Mouse (Mus musculus): ENCODE measurements around the gene Gsap.

- TF ChIP-seq CTCF (IDR thresholded peaks at IDR 0.05; ENCODE audit: low read depth, low read length) = no peak
- TF ChIP-seq POLR2A (IDR thresholded peaks at IDR 0.05; ENCODE audit: extremely low read depth, insufficient read depth, low read length) = no peak
Measured at GRCm38 (mm10) chr5:21144506-21145169, 41.4 kb upstream of the Gsap start.

All from liver, adult 2 months (tissue).